Mouse (Mus musculus) liver, postnatal 0 days (tissue): ENCODE measurements around the gene Csad. TPM values are rescaled to one million over a fixed set of nuclear protein-coding genes. Genes with fewer than 3 reads are reported as not detected.

Experiments
- ATAC-seq: fragments of 200-750 bp; cut with Nextera tagmentation; 2 replicates; pipeline ENCODE4 v1.8.0; 2017; ENCODE audit warnings: mild to moderate bottlenecking, moderate library complexity
- DNase-seq: peaks from one replicate; pipeline ENCODE4 v3.0.0-alpha.2; 2016
- H3K27ac ChIP-seq: fragments of 300-500 bp; sonication (generic); 2 replicates; pipeline ENCODE4 v1.5.1; 2014; ENCODE audit warnings: antibody characterized with exemption, moderate library complexity, mild to moderate bottlenecking, low read depth
- H3K27me3 ChIP-seq: fragments of 300-500 bp; sonication (generic); 2 replicates; pipeline ENCODE4 v1.6.1; 2014; ENCODE audit warnings: low read length, control low read depth, mixed read lengths; ENCODE audit not compliant: insufficient read depth
- H3K36me3 ChIP-seq: fragments of 300-500 bp; sonication (generic); replicated peaks from 2 replicates; pipeline ENCODE4 v1.6.1; 2014; ENCODE audit warnings: mild to moderate bottlenecking, control low read depth, low read length, moderate library complexity, mixed read lengths; ENCODE audit not compliant: insufficient read depth
- H3K4me1 ChIP-seq: fragments of 300-500 bp; sonication (generic); 2 replicates; pipeline ENCODE4 v1.6.1; 2014; ENCODE audit warnings: antibody characterized with exemption, mild to moderate bottlenecking, control low read depth; ENCODE audit not compliant: insufficient read depth
- H3K4me2 ChIP-seq: fragments of 300-500 bp; sonication (generic); 2 replicates; pipeline ENCODE4 v1.6.1; 2014; ENCODE audit warnings: low read depth, mild to moderate bottlenecking, low read length, moderate library complexity, mixed read lengths
- H3K4me3 ChIP-seq: fragments of 300-500 bp; sonication (generic); 2 replicates; pipeline ENCODE4 v1.5.1; 2014; ENCODE audit warnings: low read depth, low read length
- H3K9ac ChIP-seq: fragments of 300-500 bp; sonication (generic); replicated peaks from 2 replicates; pipeline ENCODE4 v1.6.1; 2014; ENCODE audit warnings: mild to moderate bottlenecking, moderate library complexity
- H3K9me3 ChIP-seq: fragments of 300-500 bp; sonication (generic); 2 replicates; pipeline ENCODE4 v1.6.1; 2016; ENCODE audit warnings: mild to moderate bottlenecking, control low read depth, low read length, mixed read lengths
- CTCF ChIP-seq: sonication (generic); IDR thresholded peaks from 2 replicates; pipeline ENCODE4 v1.5.1; 2016; ENCODE audit warnings: antibody characterized with exemption, low read depth
- EP300 ChIP-seq: IDR thresholded peaks from 2 replicates; pipeline ENCODE4 v1.6.1; 2016; ENCODE audit warnings: antibody characterized with exemption, low read depth, mild to moderate bottlenecking
- WGBS: fragments of 180-500 bp; shearing (Covaris S2); extraction: QIAGEN DNeasy Blood & Tissue Kit; methylation state at CpG from one replicate; pipeline ENCODE4 v1.1.7; 2014; ENCODE audit not compliant: insufficient replicate concordance; 5-methylcytosine and 5-hydroxymethylcytosine counted together
- polyA plus RNA-seq: library from polyadenylated mRNA; unstranded; fragments of >200 nt; fragmentation: Nextera tagmentation; extraction: Ambion mirVana; gene quantifications from 2 replicates; pipeline ENCODE4 v1.2.1, GENCODE M21; 2015

Csad gene
- polyA plus RNA-seq, 1 experiment from 2014 or later = 243 TPM

DNA sequence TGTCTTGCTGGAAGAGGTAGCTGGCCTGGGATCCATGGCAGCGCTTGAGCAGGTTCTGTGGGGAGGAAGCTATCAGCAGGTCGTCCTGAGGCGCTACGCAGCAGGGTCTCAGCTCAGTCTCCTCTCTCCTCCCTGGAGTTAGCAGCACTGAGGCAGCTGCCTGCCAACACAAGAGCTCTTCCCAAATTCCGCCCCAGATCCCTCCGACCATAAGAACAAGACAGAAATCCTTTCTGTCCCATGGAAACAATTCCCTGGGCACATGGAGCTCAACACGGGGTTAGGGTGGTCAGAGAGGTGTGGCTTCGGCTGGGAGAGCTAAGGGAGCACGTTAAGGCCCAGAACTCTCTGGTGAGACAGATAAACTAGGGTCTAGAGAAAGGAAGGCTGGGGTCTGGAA, 25.4 kb downstream of the Csad start:
- Histone ChIP-seq H3K27me3 (no peaks in the 10 kb centered on the region), H3K4me1 (peaks cover 10% of the 10 kb centered on the region), H3K27ac (no peak overlapping the region), H3K9me3 (no peaks in the 10 kb centered on the region), H3K4me2 (no peak overlapping the region), H3K36me3 (0 out of 2 replicates have a peak, but pooled peaks cover 10% of the 10 kb centered on the region), H3K9ac (no peak overlapping the region), H3K4me3 (no peak overlapping the region)
- TF ChIP-seq CTCF (no peak), EP300 (no peak)
- no peak for DNase-seq
- 77% methylated on average over 9 of the region's 9 CpGs for WGBS
- no peak for ATAC-seq

GRCm38 (mm10) chr15:102178279-102178678, 26.2 kb downstream of the Csad start:
- peak; percentile 94 for TF ChIP-seq CTCF
- TF ChIP-seq EP300 = no peak
- peak; percentile 37 for ATAC-seq
- peak; percentile 85 for DNase-seq
- 8% methylated on average over 6 of the region's 6 CpGs for WGBS
- H3K9ac ChIP-seq = no peak overlapping the region
- H3K4me3 ChIP-seq = no peak overlapping the region
- peaks cover 10% of the 10 kb centered on the region for H3K4me1 ChIP-seq
- no peak overlapping the region for H3K27ac ChIP-seq
- H3K36me3 ChIP-seq = 0 out of 2 replicates have a peak, but pooled peaks cover 10% of the 10 kb centered on the region
- no peaks in the 10 kb centered on the region for H3K27me3 ChIP-seq
- no peaks in the 10 kb centered on the region for H3K9me3 ChIP-seq
- H3K4me2 ChIP-seq = no peak overlapping the region

DNA sequence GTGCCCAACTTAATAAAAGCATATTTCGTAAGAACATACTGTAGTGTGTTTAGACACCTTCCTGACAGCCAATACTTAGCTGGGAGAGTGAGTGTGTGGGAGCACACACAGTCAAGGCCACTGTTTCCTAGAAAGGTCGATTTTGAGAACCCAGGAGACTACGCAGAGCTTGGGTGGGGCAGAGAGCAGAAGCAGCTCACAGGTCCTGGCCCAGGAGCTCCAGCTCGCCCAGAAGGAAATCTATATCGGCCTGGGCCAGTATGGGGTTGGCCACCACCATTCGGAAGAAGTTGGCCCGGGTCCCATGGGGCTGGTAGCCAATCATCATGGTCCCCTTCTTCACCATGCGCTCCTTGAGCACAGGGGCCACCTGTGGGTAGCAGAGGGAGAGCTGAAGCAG, 27.1 kb downstream of the Csad start:
- 71% methylated on average over 8 of the region's 8 CpGs for WGBS
- H3K9me3 ChIP-seq = no peaks in the 10 kb centered on the region
- H3K27me3 ChIP-seq = no peaks in the 10 kb centered on the region
- no peak for TF ChIP-seq CTCF
- TF ChIP-seq EP300 = no peak
- H3K27ac ChIP-seq = peak overlapping the region; percentile 4
- peaks cover 10% of the 10 kb centered on the region for H3K4me1 ChIP-seq
- DNase-seq (no peak), ATAC-seq (peak; percentile 36)
- H3K4me2 ChIP-seq = no peak overlapping the region
- H3K9ac ChIP-seq = no peak overlapping the region
- 0 out of 2 replicates have a peak, but pooled peaks cover 6% of the 10 kb centered on the region for H3K36me3 ChIP-seq
- no peak overlapping the region for H3K4me3 ChIP-seq

- no peaks in the 10 kb centered on the region for H3K27me3 ChIP-seq
- H3K27ac ChIP-seq = 0 out of 2 replicates have a peak overlapping the region, but pooled peaks have one; percentile 4
- TF ChIP-seq EP300 (no peak), CTCF (no peak)
- no peak overlapping the region for H3K4me3 ChIP-seq
- H3K4me1 ChIP-seq = peaks cover 10% of the 10 kb centered on the region
- H3K36me3 ChIP-seq = 0 out of 2 replicates have a peak, but pooled peaks cover 6% of the 10 kb centered on the region
- no peak overlapping the region for H3K9ac ChIP-seq
- no peak overlapping the region for H3K4me2 ChIP-seq
- no peak for DNase-seq
- 59% methylated on average over 7 of the region's 7 CpGs for WGBS
- no peaks in the 10 kb centered on the region for H3K9me3 ChIP-seq
- ATAC-seq = peak; percentile 35; the same call in 1 of the 2 replicates
Measured at GRCm38 (mm10) chr15:102176571-102177316, 27.8 kb downstream of the Csad start.

GRCm38 (mm10) chr15:102175736-102176319, 28.7 kb downstream of the Csad start:
- peaks cover 10% of the 10 kb centered on the region for H3K4me1 ChIP-seq
- 0 out of 2 replicates have a peak, but pooled peaks cover 6% of the 10 kb centered on the region for H3K36me3 ChIP-seq
- no peak for ATAC-seq
- H3K27me3 ChIP-seq = no peaks in the 10 kb centered on the region
- no peak for TF ChIP-seq CTCF
- no peak for TF ChIP-seq EP300
- no peak overlapping the region for H3K9ac ChIP-seq
- H3K27ac ChIP-seq = no peak overlapping the region
- WGBS = 80% methylated on average over 16 of the region's 16 CpGs
- no peaks in the 10 kb centered on the region for H3K9me3 ChIP-seq
- no peak for DNase-seq
- H3K4me3 ChIP-seq = no peak overlapping the region
- no peak overlapping the region for H3K4me2 ChIP-seq

DNA sequence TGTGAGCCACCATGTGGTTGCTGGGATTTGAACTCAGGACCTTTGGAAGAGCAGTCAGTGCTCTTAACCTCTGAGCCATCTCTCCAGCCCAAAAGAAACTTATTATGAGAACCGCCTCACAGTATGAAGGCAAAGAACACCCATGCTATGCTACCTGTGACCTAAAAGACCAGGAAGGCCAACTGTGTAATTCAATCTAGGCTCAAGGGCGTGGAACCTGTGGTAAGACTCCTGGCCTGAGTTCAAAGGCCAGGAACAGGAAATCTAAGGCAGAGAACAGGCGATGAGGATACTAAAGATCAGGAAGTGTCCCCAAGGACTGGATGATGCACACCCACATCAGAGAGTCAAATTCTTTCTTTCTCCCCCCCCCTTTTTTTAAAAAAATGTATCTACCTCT, 30.9 kb downstream of the Csad start:
- H3K36me3 ChIP-seq = 0 out of 2 replicates have a peak, but pooled peaks cover 6% of the 10 kb centered on the region
- ATAC-seq (no peak), DNase-seq (no peak)
- 65% methylated on average over 3 of the region's 3 CpGs for WGBS
- no peaks in the 10 kb centered on the region for H3K9me3 ChIP-seq
- TF ChIP-seq EP300 (no peak), CTCF (no peak)
- H3K9ac ChIP-seq = no peak overlapping the region
- no peak overlapping the region for H3K4me3 ChIP-seq
- no peaks in the 10 kb centered on the region for H3K27me3 ChIP-seq
- no peak overlapping the region for H3K27ac ChIP-seq
- H3K4me1 ChIP-seq = peaks cover 9% of the 10 kb centered on the region
- no peak overlapping the region for H3K4me2 ChIP-seq
